Mouse (Mus musculus): ENCODE results near the gene Rbm19. TPM values are rescaled to one million over a fixed set of nuclear protein-coding genes. Genes with fewer than 3 reads are reported as not detected.

Rbm19 gene
- total and polyA plus RNA-seq, 2 experiments from 2014 or later: 10.2 to 20.8 TPM

DNA sequence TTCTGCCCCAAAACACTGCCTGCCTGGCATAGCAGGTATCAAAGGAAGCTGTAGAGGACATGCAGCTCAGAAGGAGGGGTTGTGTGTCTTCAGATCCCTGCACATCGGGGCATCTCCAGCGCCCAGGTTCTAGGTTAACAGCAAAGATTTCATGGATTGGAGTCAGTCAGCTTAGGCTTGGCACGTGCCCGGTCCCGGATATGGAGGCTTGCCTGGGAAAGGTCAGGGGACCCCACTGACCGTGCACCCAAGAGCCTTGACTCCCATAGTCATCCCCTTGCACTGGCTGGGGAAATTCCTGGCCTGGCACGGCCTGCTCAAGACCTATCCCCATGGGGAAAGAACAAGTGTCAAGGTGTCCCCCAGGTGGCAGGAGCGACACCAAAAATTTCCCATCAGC, 59.0 kb downstream of the Rbm19 start:
- no peak for TF ChIP-seq CTCF (IDR thresholded peaks at IDR 0.05; ENCODE audit: low read depth)
- TF ChIP-seq EP300 (IDR thresholded peaks at IDR 0.05; ENCODE audit: low read depth): no peak
- Histone ChIP-seq H3K27ac (ENCODE audit: low read depth) (no peak overlapping the region), H3K36me3 (replicated peaks; ENCODE audit: control insufficient read depth, insufficient read depth, low read length) (peaks cover 7% of the 10 kb centered on the region; the same call in 1 of the 2 replicates), H3K9me3 (replicated peaks; ENCODE audit: control insufficient read depth, low read length) (no peaks in the 10 kb centered on the region), H3K9ac (replicated peaks; ENCODE audit: low read depth, low read length) (no peak overlapping the region), H3K4me3 (ENCODE audit: low read depth, low read length) (no peak overlapping the region), H3K4me1 (ENCODE audit: control insufficient read depth, insufficient read depth) (0 out of 2 replicates have a peak, but pooled peaks cover 5% of the 10 kb centered on the region), H3K27me3 (ENCODE audit: control insufficient read depth, insufficient read depth, low read length) (no peaks in the 10 kb centered on the region), H3K4me2 (ENCODE audit: low read depth, low read length) (no peak overlapping the region)
- WGBS: 90% methylated on average over 8 of the region's 8 CpGs
- DNase-seq (ENCODE audit: low spot score): no peak
- ATAC-seq (ENCODE audit: insufficient read depth, low read depth): no peak

DNA sequence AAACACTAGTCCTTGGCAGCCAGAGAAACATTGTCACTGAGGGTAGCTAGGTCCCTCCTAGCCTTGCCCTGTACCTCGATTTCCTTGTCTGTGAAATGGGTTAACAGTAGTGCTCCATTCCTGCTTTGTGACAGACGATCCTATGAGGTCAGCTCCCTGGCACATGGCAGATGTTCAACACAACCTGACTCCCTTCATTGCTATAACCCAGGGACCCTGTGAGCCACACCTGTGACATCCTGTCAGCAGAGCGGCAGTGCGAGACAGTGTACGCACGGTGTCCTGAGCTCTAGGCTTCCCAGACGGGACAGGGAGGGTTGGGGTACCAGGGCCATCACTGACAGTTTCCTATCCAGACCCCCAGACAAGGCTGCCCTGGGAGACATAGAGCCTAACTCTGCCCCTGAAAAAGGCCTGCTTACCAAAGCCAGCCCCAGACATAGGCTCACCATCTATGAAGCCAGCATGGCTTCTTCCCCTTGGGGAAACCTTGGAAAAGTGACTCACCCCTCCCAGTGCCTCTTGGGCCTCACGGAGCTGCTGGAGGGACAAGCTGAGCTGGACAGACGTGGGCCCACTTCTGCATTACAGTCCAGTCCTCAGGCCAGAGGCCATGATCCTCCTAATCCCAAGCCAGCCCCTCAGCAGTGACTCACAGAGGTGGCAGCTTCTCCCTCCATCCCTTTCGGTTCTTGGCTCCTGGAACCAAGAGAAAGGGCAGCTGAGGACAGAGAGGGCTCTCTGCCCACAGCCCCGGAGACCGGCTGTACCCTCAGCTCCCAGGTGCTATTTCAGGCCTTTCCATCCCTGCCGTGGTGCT, 60.2 kb downstream of the Rbm19 start:
- Histone ChIP-seq H3K9me3 (replicated peaks; ENCODE audit: control insufficient read depth, low read length) (no peaks in the 10 kb centered on the region), H3K9ac (replicated peaks; ENCODE audit: low read depth, low read length) (no peak overlapping the region), H3K4me2 (ENCODE audit: low read depth, low read length) (no peak overlapping the region), H3K27ac (ENCODE audit: low read depth) (no peak overlapping the region), H3K27me3 (ENCODE audit: control insufficient read depth, insufficient read depth, low read length) (no peaks in the 10 kb centered on the region), H3K36me3 (replicated peaks; ENCODE audit: control insufficient read depth, insufficient read depth, low read length) (peaks cover 9% of the 10 kb centered on the region; the same call in 1 of the 2 replicates), H3K4me1 (ENCODE audit: control insufficient read depth, insufficient read depth) (0 out of 2 replicates have a peak, but pooled peaks cover 5% of the 10 kb centered on the region), H3K4me3 (ENCODE audit: low read depth, low read length) (no peak overlapping the region)
- TF ChIP-seq CTCF (IDR thresholded peaks at IDR 0.05; ENCODE audit: low read depth) (no peak), EP300 (IDR thresholded peaks at IDR 0.05; ENCODE audit: low read depth) (no peak)
- no peak for ATAC-seq (ENCODE audit: insufficient read depth, low read depth)
- no peak for DNase-seq (ENCODE audit: low spot score)
- 83% methylated on average over 13 of the region's 13 CpGs for WGBS

- 94% methylated on average over 4 of the region's 4 CpGs for WGBS
- DNase-seq (ENCODE audit: low spot score) (no peak), ATAC-seq (ENCODE audit: insufficient read depth, low read depth) (no peak)
- peaks cover 9% of the 10 kb centered on the region; the same call in 1 of the 2 replicates for H3K36me3 ChIP-seq (replicated peaks; ENCODE audit: control insufficient read depth, insufficient read depth, low read length)
- H3K4me2 ChIP-seq (ENCODE audit: low read depth, low read length): no peak overlapping the region
- no peaks in the 10 kb centered on the region for H3K27me3 ChIP-seq (ENCODE audit: control insufficient read depth, insufficient read depth, low read length)
- H3K4me3 ChIP-seq (ENCODE audit: low read depth, low read length): no peak overlapping the region
- no peak for TF ChIP-seq CTCF (IDR thresholded peaks at IDR 0.05; ENCODE audit: low read depth)
- no peak for TF ChIP-seq EP300 (IDR thresholded peaks at IDR 0.05; ENCODE audit: low read depth)
- no peaks in the 10 kb centered on the region for H3K9me3 ChIP-seq (replicated peaks; ENCODE audit: control insufficient read depth, low read length)
- no peak overlapping the region for H3K27ac ChIP-seq (ENCODE audit: low read depth)
- H3K4me1 ChIP-seq (ENCODE audit: control insufficient read depth, insufficient read depth): 0 out of 2 replicates have a peak, but pooled peaks cover 5% of the 10 kb centered on the region
- H3K9ac ChIP-seq (replicated peaks; ENCODE audit: low read depth, low read length): no peak overlapping the region
Observed at GRCm38 (mm10) chr5:120177066-120177340, 60.7 kb downstream of the Rbm19 start.

DNA sequence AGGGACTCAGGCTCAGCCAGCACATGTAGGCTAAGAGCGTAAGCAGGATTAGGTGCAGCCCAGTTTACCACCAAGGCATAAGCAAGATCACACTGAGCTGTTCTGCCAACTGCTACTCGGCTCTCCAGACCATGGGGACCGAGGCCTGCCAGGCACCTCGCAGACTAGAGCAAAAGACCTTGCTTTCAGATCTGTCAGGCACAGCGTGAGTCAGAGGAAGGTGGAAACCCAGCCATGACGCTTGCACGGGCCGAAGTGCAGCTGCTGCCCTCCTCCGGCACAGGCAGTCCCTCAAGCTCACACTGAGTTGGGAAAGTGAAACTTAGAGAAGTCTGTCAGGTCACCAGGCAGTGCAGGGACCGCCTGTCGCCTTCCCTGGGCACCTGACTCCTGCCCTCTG, 63.8 kb downstream of the Rbm19 start:
- Histone ChIP-seq H3K4me3 (ENCODE audit: low read depth, low read length) (no peak overlapping the region), H3K4me2 (ENCODE audit: low read depth, low read length) (no peak overlapping the region), H3K4me1 (ENCODE audit: control insufficient read depth, insufficient read depth) (no peaks in the 10 kb centered on the region), H3K36me3 (replicated peaks; ENCODE audit: control insufficient read depth, insufficient read depth, low read length) (peaks cover 9% of the 10 kb centered on the region; the same call in 1 of the 2 replicates), H3K27ac (ENCODE audit: low read depth) (no peak overlapping the region), H3K9me3 (replicated peaks; ENCODE audit: control insufficient read depth, low read length) (no peaks in the 10 kb centered on the region), H3K9ac (replicated peaks; ENCODE audit: low read depth, low read length) (no peak overlapping the region), H3K27me3 (ENCODE audit: control insufficient read depth, insufficient read depth, low read length) (no peaks in the 10 kb centered on the region)
- no peak for ATAC-seq (ENCODE audit: insufficient read depth, low read depth)
- TF ChIP-seq CTCF (IDR thresholded peaks at IDR 0.05; ENCODE audit: low read depth): no peak
- TF ChIP-seq EP300 (IDR thresholded peaks at IDR 0.05; ENCODE audit: low read depth): no peak
- WGBS: 94% methylated on average over 11 of the region's 11 CpGs
- DNase-seq (ENCODE audit: low spot score): no peak

- ATAC-seq (ENCODE audit: insufficient read depth, low read depth): no peak
- H3K9me3 ChIP-seq (replicated peaks; ENCODE audit: control insufficient read depth, low read length): no peaks in the 10 kb centered on the region
- no peak overlapping the region for H3K9ac ChIP-seq (replicated peaks; ENCODE audit: low read depth, low read length)
- TF ChIP-seq CTCF (IDR thresholded peaks at IDR 0.05; ENCODE audit: low read depth) (no peak), EP300 (IDR thresholded peaks at IDR 0.05; ENCODE audit: low read depth) (no peak)
- H3K27ac ChIP-seq (ENCODE audit: low read depth): no peak overlapping the region
- H3K27me3 ChIP-seq (ENCODE audit: control insufficient read depth, insufficient read depth, low read length): no peaks in the 10 kb centered on the region
- no peak for DNase-seq (ENCODE audit: low spot score)
- no peak overlapping the region for H3K4me2 ChIP-seq (ENCODE audit: low read depth, low read length)
- no peaks in the 10 kb centered on the region for H3K4me1 ChIP-seq (ENCODE audit: control insufficient read depth, insufficient read depth)
- 86% methylated on average over 4 of the region's 4 CpGs for WGBS
- H3K4me3 ChIP-seq (ENCODE audit: low read depth, low read length): no peak overlapping the region
- peaks cover 9% of the 10 kb centered on the region; the same call in 1 of the 2 replicates for H3K36me3 ChIP-seq (replicated peaks; ENCODE audit: control insufficient read depth, insufficient read depth, low read length)
Observed at GRCm38 (mm10) chr5:120181384-120181783, 65.1 kb downstream of the Rbm19 start.

Measured in heart, postnatal 0 days (tissue).